Mouse (Mus musculus) E14TG2a.4 (cell line): ENCODE data around the gene Padi6.

Experiments
- CTCF ChIP-seq: conservative IDR thresholded peaks from 2 replicates; pipeline ENCODE4 v1.5.1; 2014; ENCODE audit warnings: low read length
- NANOG ChIP-seq: IDR thresholded peaks from 2 replicates; pipeline ENCODE4 v1.6.1; 2014; ENCODE audit warnings: borderline replicate concordance, low read length, mixed read lengths

GRCm38 (mm10) chr4:140742543-140742942 lies at the start of gene Padi6:
- TF ChIP-seq CTCF (no peak), NANOG (no peak)
